Mouse (Mus musculus): ENCODE measurements at regions not wholly inside any gene's neighbourhood (a gene's known extent, or its start where the extent isn't known, plus 50 kb on each side); places are given as distances from the start of the nearest gene placed in this dataset.

- no peak for DNase-seq (ENCODE audit: low spot score)
- no peaks in the 10 kb centered on the region for H3K36me3 ChIP-seq (ENCODE audit: control insufficient read depth, insufficient read depth, low read length)
- H3K9me3 ChIP-seq (ENCODE audit: control insufficient read depth, low read length): no peaks in the 10 kb centered on the region
- H3K27me3 ChIP-seq (replicated peaks; ENCODE audit: control insufficient read depth, insufficient read depth, low read length): no peaks in the 10 kb centered on the region
- H3K9ac ChIP-seq (ENCODE audit: low read length): no peak overlapping the region
- no peaks in the 10 kb centered on the region for H3K4me1 ChIP-seq (replicated peaks; ENCODE audit: control insufficient read depth, insufficient read depth, low read length)
- WGBS: 79% methylated on average over 4 of the region's 4 CpGs
- no peak overlapping the region for H3K4me3 ChIP-seq (ENCODE audit: low read depth, low read length)
- ATAC-seq (replicated peaks; ENCODE audit: low FRiP score, low TSS enrichment, low read depth): no peak
- H3K27ac ChIP-seq (ENCODE audit: low read depth): no peak overlapping the region
- H3K4me2 ChIP-seq (ENCODE audit: low read length): no peak overlapping the region
Measured at GRCm38 (mm10) chr3:19747361-19747760, 118.9 kb upstream of the 1700064H15Rik start.

- H3K4me3 ChIP-seq (ENCODE audit: low read depth, low read length): no peak overlapping the region
- no peak overlapping the region for H3K27ac ChIP-seq (ENCODE audit: low read depth)
- no peak overlapping the region for H3K4me2 ChIP-seq (ENCODE audit: low read length)
- no peaks in the 10 kb centered on the region for H3K27me3 ChIP-seq (replicated peaks; ENCODE audit: control insufficient read depth, insufficient read depth, low read length)
- H3K9me3 ChIP-seq (ENCODE audit: control insufficient read depth, low read length): no peaks in the 10 kb centered on the region
- no peaks in the 10 kb centered on the region for H3K4me1 ChIP-seq (replicated peaks; ENCODE audit: control insufficient read depth, insufficient read depth, low read length)
- H3K9ac ChIP-seq (ENCODE audit: low read length): no peak overlapping the region
- WGBS: 95% methylated on average over 3 of the region's 3 CpGs
- DNase-seq (ENCODE audit: low spot score): no peak
- no peaks in the 10 kb centered on the region for H3K36me3 ChIP-seq (ENCODE audit: control insufficient read depth, insufficient read depth, low read length)
- no peak for ATAC-seq (replicated peaks; ENCODE audit: low FRiP score, low TSS enrichment, low read depth)
Measured at GRCm38 (mm10) chr3:19751946-19752345, 123.5 kb upstream of the 1700064H15Rik start.

- WGBS: 70% methylated on average over 1 of the region's 1 CpGs
- no peaks in the 10 kb centered on the region for H3K27me3 ChIP-seq (replicated peaks; ENCODE audit: control insufficient read depth, insufficient read depth, low read length)
- H3K9ac ChIP-seq (ENCODE audit: low read length): no peak overlapping the region
- H3K4me1 ChIP-seq (replicated peaks; ENCODE audit: control insufficient read depth, insufficient read depth, low read length): no peaks in the 10 kb centered on the region
- no peak overlapping the region for H3K4me2 ChIP-seq (ENCODE audit: low read length)
- H3K36me3 ChIP-seq (ENCODE audit: control insufficient read depth, insufficient read depth, low read length): no peaks in the 10 kb centered on the region
- DNase-seq (ENCODE audit: low spot score) (no peak), ATAC-seq (replicated peaks; ENCODE audit: low FRiP score, low TSS enrichment, low read depth) (no peak)
- no peak overlapping the region for H3K27ac ChIP-seq (ENCODE audit: low read depth)
- no peaks in the 10 kb centered on the region for H3K9me3 ChIP-seq (ENCODE audit: control insufficient read depth, low read length)
- H3K4me3 ChIP-seq (ENCODE audit: low read depth, low read length): no peak overlapping the region
Measured at GRCm38 (mm10) chr3:19754011-19754410, 125.5 kb upstream of the 1700064H15Rik start.

GRCm38 (mm10) chr3:19754636-19755035, 126.2 kb upstream of the 1700064H15Rik start:
- no peak overlapping the region for H3K27ac ChIP-seq (ENCODE audit: low read depth)
- no peaks in the 10 kb centered on the region for H3K27me3 ChIP-seq (replicated peaks; ENCODE audit: control insufficient read depth, insufficient read depth, low read length)
- WGBS: 72% methylated on average over 2 of the region's 2 CpGs
- ATAC-seq (replicated peaks; ENCODE audit: low FRiP score, low TSS enrichment, low read depth): no peak
- no peak overlapping the region for H3K4me3 ChIP-seq (ENCODE audit: low read depth, low read length)
- no peaks in the 10 kb centered on the region for H3K4me1 ChIP-seq (replicated peaks; ENCODE audit: control insufficient read depth, insufficient read depth, low read length)
- no peaks in the 10 kb centered on the region for H3K36me3 ChIP-seq (ENCODE audit: control insufficient read depth, insufficient read depth, low read length)
- no peak overlapping the region for H3K4me2 ChIP-seq (ENCODE audit: low read length)
- H3K9ac ChIP-seq (ENCODE audit: low read length): no peak overlapping the region
- no peak for DNase-seq (ENCODE audit: low spot score)
- H3K9me3 ChIP-seq (ENCODE audit: control insufficient read depth, low read length): no peaks in the 10 kb centered on the region

GRCm38 (mm10) chr3:19755136-19755535, 126.7 kb upstream of the 1700064H15Rik start:
- Histone ChIP-seq H3K4me1 (replicated peaks; ENCODE audit: control insufficient read depth, insufficient read depth, low read length) (no peaks in the 10 kb centered on the region), H3K9me3 (ENCODE audit: control insufficient read depth, low read length) (no peaks in the 10 kb centered on the region), H3K27ac (ENCODE audit: low read depth) (no peak overlapping the region), H3K9ac (ENCODE audit: low read length) (no peak overlapping the region), H3K4me3 (ENCODE audit: low read depth, low read length) (no peak overlapping the region), H3K36me3 (ENCODE audit: control insufficient read depth, insufficient read depth, low read length) (no peaks in the 10 kb centered on the region), H3K4me2 (ENCODE audit: low read length) (no peak overlapping the region), H3K27me3 (replicated peaks; ENCODE audit: control insufficient read depth, insufficient read depth, low read length) (no peaks in the 10 kb centered on the region)
- WGBS: 64% methylated on average over 3 of the region's 3 CpGs
- ATAC-seq (replicated peaks; ENCODE audit: low FRiP score, low TSS enrichment, low read depth) (no peak), DNase-seq (ENCODE audit: low spot score) (no peak)

- no peak overlapping the region for H3K27ac ChIP-seq (ENCODE audit: low read depth)
- no peak overlapping the region for H3K4me2 ChIP-seq (ENCODE audit: low read length)
- H3K4me3 ChIP-seq (ENCODE audit: low read depth, low read length): no peak overlapping the region
- H3K9me3 ChIP-seq (ENCODE audit: control insufficient read depth, low read length): 0 out of 2 replicates have a peak, but pooled peaks cover 2% of the 10 kb centered on the region
- no peaks in the 10 kb centered on the region for H3K4me1 ChIP-seq (replicated peaks; ENCODE audit: control insufficient read depth, insufficient read depth, low read length)
- no peak for ATAC-seq (replicated peaks; ENCODE audit: low FRiP score, low TSS enrichment, low read depth)
- H3K9ac ChIP-seq (ENCODE audit: low read length): no peak overlapping the region
- DNase-seq (ENCODE audit: low spot score): no peak
- H3K27me3 ChIP-seq (replicated peaks; ENCODE audit: control insufficient read depth, insufficient read depth, low read length): no peaks in the 10 kb centered on the region
- H3K36me3 ChIP-seq (ENCODE audit: control insufficient read depth, insufficient read depth, low read length): no peaks in the 10 kb centered on the region
- 80% methylated on average over 1 of the region's 1 CpGs for WGBS
Measured at GRCm38 (mm10) chr3:19798543-19799106, 158.2 kb upstream of the Cp start.

GRCm38 (mm10) chr3:19810034-19810433, 146.8 kb upstream of the Cp start:
- 70% methylated on average over 3 of the region's 3 CpGs for WGBS
- H3K9ac ChIP-seq (ENCODE audit: low read length): no peak overlapping the region
- H3K4me3 ChIP-seq (ENCODE audit: low read depth, low read length): no peak overlapping the region
- H3K4me2 ChIP-seq (ENCODE audit: low read length): no peak overlapping the region
- ATAC-seq (replicated peaks; ENCODE audit: low FRiP score, low TSS enrichment, low read depth) (no peak), DNase-seq (ENCODE audit: low spot score) (no peak)
- no peaks in the 10 kb centered on the region for H3K27me3 ChIP-seq (replicated peaks; ENCODE audit: control insufficient read depth, insufficient read depth, low read length)
- no peaks in the 10 kb centered on the region for H3K9me3 ChIP-seq (ENCODE audit: control insufficient read depth, low read length)
- H3K27ac ChIP-seq (ENCODE audit: low read depth): no peak overlapping the region
- no peaks in the 10 kb centered on the region for H3K36me3 ChIP-seq (ENCODE audit: control insufficient read depth, insufficient read depth, low read length)
- H3K4me1 ChIP-seq (replicated peaks; ENCODE audit: control insufficient read depth, insufficient read depth, low read length): no peaks in the 10 kb centered on the region

GRCm38 (mm10) chr3:19824904-19825303, 131.9 kb upstream of the Cp start:
- Histone ChIP-seq H3K27ac (ENCODE audit: low read depth) (no peak overlapping the region), H3K9me3 (ENCODE audit: control insufficient read depth, low read length) (no peaks in the 10 kb centered on the region), H3K9ac (ENCODE audit: low read length) (no peak overlapping the region), H3K36me3 (ENCODE audit: control insufficient read depth, insufficient read depth, low read length) (no peaks in the 10 kb centered on the region), H3K4me1 (replicated peaks; ENCODE audit: control insufficient read depth, insufficient read depth, low read length) (no peaks in the 10 kb centered on the region), H3K4me3 (ENCODE audit: low read depth, low read length) (no peak overlapping the region), H3K4me2 (ENCODE audit: low read length) (no peak overlapping the region), H3K27me3 (replicated peaks; ENCODE audit: control insufficient read depth, insufficient read depth, low read length) (no peaks in the 10 kb centered on the region)
- 76% methylated on average over 1 of the region's 1 CpGs for WGBS
- DNase-seq (ENCODE audit: low spot score) (no peak), ATAC-seq (replicated peaks; ENCODE audit: low FRiP score, low TSS enrichment, low read depth) (no peak)

- no peaks in the 10 kb centered on the region for H3K4me1 ChIP-seq (replicated peaks; ENCODE audit: control insufficient read depth, insufficient read depth, low read length)
- H3K27ac ChIP-seq (ENCODE audit: low read depth): no peak overlapping the region
- H3K9me3 ChIP-seq (ENCODE audit: control insufficient read depth, low read length): no peaks in the 10 kb centered on the region
- H3K4me3 ChIP-seq (ENCODE audit: low read depth, low read length): no peak overlapping the region
- no peak overlapping the region for H3K4me2 ChIP-seq (ENCODE audit: low read length)
- ATAC-seq (replicated peaks; ENCODE audit: low FRiP score, low TSS enrichment, low read depth): no peak
- no peaks in the 10 kb centered on the region for H3K36me3 ChIP-seq (ENCODE audit: control insufficient read depth, insufficient read depth, low read length)
- WGBS: 85% methylated on average over 5 of the region's 5 CpGs
- DNase-seq (ENCODE audit: low spot score): no peak
- H3K9ac ChIP-seq (ENCODE audit: low read length): no peak overlapping the region
- no peaks in the 10 kb centered on the region for H3K27me3 ChIP-seq (replicated peaks; ENCODE audit: control insufficient read depth, insufficient read depth, low read length)
Measured at GRCm38 (mm10) chr3:19828518-19829246, 128.2 kb upstream of the Cp start.
